Mouse (Mus musculus): Measurements from ENCODE around the gene Usp19.

DNA sequence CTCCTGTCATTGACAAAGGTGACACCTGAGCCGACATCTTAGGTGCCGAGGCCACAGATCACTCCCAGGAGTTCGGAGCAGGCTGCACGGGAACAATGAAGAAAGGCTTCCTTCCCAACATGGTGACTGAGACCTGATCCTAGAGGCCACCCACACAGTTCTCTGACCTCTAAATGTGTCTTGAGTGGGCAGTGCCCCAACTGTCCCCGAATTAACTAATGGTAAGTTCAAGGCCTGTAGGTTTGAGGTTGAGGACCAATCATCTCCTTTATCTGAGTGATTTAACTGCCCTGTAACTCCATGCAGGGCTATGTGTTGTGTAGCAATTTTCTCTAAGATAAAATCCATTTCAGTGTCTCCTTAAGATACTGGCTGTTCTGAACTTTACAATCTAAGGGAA is 21.0 kb upstream of the Usp19 start:
- TF ChIP-seq MYOD1 (IDR thresholded peaks at IDR 0.05; ENCODE audit: control insufficient read depth in 1 of 3, insufficient read length in 2 of 3, low read depth in 2 of 3) (no peak), POLR2A (IDR thresholded peaks at IDR 0.05; ENCODE audit: insufficient read length, low read depth) (no peak), TCF3 (IDR thresholded peaks at IDR 0.05; ENCODE audit: insufficient read length, low read depth) (no peak), POLR2AphosphoS2 (IDR thresholded peaks at IDR 0.05; ENCODE audit: insufficient read length, low read depth) (no peak), USF1 (IDR thresholded peaks at IDR 0.05; ENCODE audit: low read depth) (no peak), MAX (IDR thresholded peaks at IDR 0.05; ENCODE audit: low read depth) (no peak), E2F4 (IDR thresholded peaks at IDR 0.05; ENCODE audit: insufficient read depth) (no peak), MYOG (IDR thresholded peaks at IDR 0.05; ENCODE audit: control insufficient read depth in 1 of 3, insufficient read depth in 1 of 3, insufficient read length in 2 of 3, low read depth in 2 of 3) (no peak)
